Mouse (Mus musculus): Measurements from ENCODE around the gene Men1.
"Not testable (repeated sequence)": the region's sequence is repeated elsewhere in the genome, so short reads cannot be mapped to it uniquely, and the experiment has no call there.

Gene Men1

GRCm38 (mm10) chr19:6304787-6305516 is 29.8 kb upstream of the Men1 start:
- peak; percentile 90 to 95 for DNase-seq (ENCODE audit: low spot score in 2 of 2)

GRCm38 (mm10) chr19:6305517-6306115 is 29.2 kb upstream of the Men1 start:
- no peak for DNase-seq (ENCODE audit: low spot score in 2 of 2)

- DNase-seq (ENCODE audit: low spot score in 2 of 2), result peak; percentile 84 to 90
Observed at GRCm38 (mm10) chr19:6306137-6306551, 28.6 kb upstream of the Men1 start, which contains the start of gene Cdc42bpg. Gene Cdc42bpg (plus strand): TSS chr19:6306456.

- DNase-seq (ENCODE audit: low spot score in 2 of 2), result peak; percentile 77 to 93
Observed at GRCm38 (mm10) chr19:6306586-6306985, 28.2 kb upstream of the Men1 start.

- no peak for DNase-seq (ENCODE audit: low spot score in 2 of 2)
Observed at GRCm38 (mm10) chr19:6307733-6308531, 26.8 kb upstream of the Men1 start.

- no peak for DNase-seq (ENCODE audit: low spot score in 2 of 2)
Observed at GRCm38 (mm10) chr19:6310181-6310580, 24.6 kb upstream of the Men1 start.

- DNase-seq (ENCODE audit: low spot score in 2 of 2), result not testable (repeated sequence)
Observed at GRCm38 (mm10) chr19:6311783-6312182, 23.0 kb upstream of the Men1 start.

GRCm38 (mm10) chr19:6313796-6314195 is 21.0 kb upstream of the Men1 start:
- no peak for DNase-seq (ENCODE audit: low spot score in 2 of 2)

GRCm38 (mm10) chr19:6314513-6314912 is 20.3 kb upstream of the Men1 start:
- no peak for DNase-seq (ENCODE audit: low spot score in 2 of 2)

GRCm38 (mm10) chr19:6315573-6315972 is 19.2 kb upstream of the Men1 start:
- DNase-seq (ENCODE audit: low spot score in 2 of 2), result no peak

GRCm38 (mm10) chr19:6318145-6318544 is 16.6 kb upstream of the Men1 start:
- DNase-seq (ENCODE audit: low spot score in 2 of 2), result no peak

- no peak for DNase-seq (ENCODE audit: low spot score in 2 of 2)
Observed at GRCm38 (mm10) chr19:6321358-6321757, 13.4 kb upstream of the Men1 start.

GRCm38 (mm10) chr19:6321786-6322621 is 12.8 kb upstream of the Men1 start:
- no peak for DNase-seq (ENCODE audit: low spot score in 2 of 2)

- DNase-seq (ENCODE audit: low spot score in 2 of 2), result no peak
Observed at GRCm38 (mm10) chr19:6324751-6325150, 10.0 kb upstream of the Men1 start.

- DNase-seq (ENCODE audit: low spot score in 2 of 2), result no peak
Observed at GRCm38 (mm10) chr19:6331178-6331577, 3.6 kb upstream of the Men1 start.

- peak; percentile 54 to 76 for DNase-seq (ENCODE audit: low spot score in 2 of 2)
Observed at GRCm38 (mm10) chr19:6331719-6332516, 2.9 kb upstream of the Men1 start.

- no peak for DNase-seq (ENCODE audit: low spot score in 2 of 2)
Observed at GRCm38 (mm10) chr19:6333761-6334595, 801 bp upstream of the Men1 start.

GRCm38 (mm10) chr19:6335458-6335827 is 664 bp downstream of the Men1 start:
- DNase-seq (ENCODE audit: low spot score in 2 of 2), result peak; percentile 53 to 57

GRCm38 (mm10) chr19:6336920-6337319 is 2.1 kb downstream of the Men1 start:
- DNase-seq (ENCODE audit: low spot score in 2 of 2), result no peak

- no peak for DNase-seq (ENCODE audit: low spot score in 2 of 2)
Observed at GRCm38 (mm10) chr19:6338171-6338570, 3.4 kb downstream of the Men1 start.

All from spleen, postnatal 10 days (tissue).